Mouse (Mus musculus) neural tube, embryonic 13.5 days (tissue): ENCODE results near the gene Mpi. TPM values are rescaled to one million over a fixed set of nuclear protein-coding genes. Genes with fewer than 3 reads are reported as not detected.
A peak's percentile ranks its signal among the peaks of the same experiment; 100 is the strongest.

Experiments used
- ATAC-seq: fragments of 200-750 bp; cut with Nextera tagmentation; 2 replicates; pipeline ENCODE4 v1.8.0; 2017; ENCODE audit warnings: low read depth, mild to moderate bottlenecking, moderate TSS enrichment, moderate library complexity
- H3K27ac ChIP-seq: fragments of 300-500 bp; sonication (generic); replicated peaks from 2 replicates; pipeline ENCODE4 v1.5.1; 2015; ENCODE audit warnings: moderate library complexity, mild to moderate bottlenecking, inconsistent platforms
- H3K27me3 ChIP-seq: fragments of 300-500 bp; sonication (generic); 2 replicates; pipeline ENCODE4 v1.6.1; 2015; ENCODE audit warnings: mild to moderate bottlenecking, inconsistent platforms
- H3K36me3 ChIP-seq: fragments of 300-500 bp; sonication (generic); 2 replicates; pipeline ENCODE4 v1.6.1; 2015; ENCODE audit warnings: mild to moderate bottlenecking, inconsistent platforms
- H3K4me1 ChIP-seq: fragments of 300-500 bp; sonication (generic); replicated peaks from 2 replicates; pipeline ENCODE4 v1.6.1; 2015; ENCODE audit warnings: inconsistent platforms
- H3K4me2 ChIP-seq: fragments of 300-500 bp; sonication (generic); 2 replicates; pipeline ENCODE4 v1.6.1; 2015; ENCODE audit warnings: inconsistent platforms, mild to moderate bottlenecking, moderate library complexity
- H3K4me3 ChIP-seq: fragments of 300-500 bp; sonication (generic); 2 replicates; pipeline ENCODE4 v1.5.1; 2015; ENCODE audit warnings: mild to moderate bottlenecking, inconsistent platforms
- H3K9ac ChIP-seq: fragments of 300-500 bp; sonication (generic); 2 replicates; pipeline ENCODE4 v1.6.1; 2015; ENCODE audit warnings: moderate library complexity, mild to moderate bottlenecking, inconsistent platforms
- H3K9me3 ChIP-seq: fragments of 300-500 bp; sonication (generic); 2 replicates; pipeline ENCODE4 v1.6.1; 2016; ENCODE audit warnings: inconsistent platforms
- WGBS: fragments of 180-500 bp; shearing (Covaris S2); methylation state at CpG from one replicate; pipeline ENCODE4 v1.1.7; 2015; 5-methylcytosine and 5-hydroxymethylcytosine counted together
- polyA plus RNA-seq: library from polyadenylated mRNA; unstranded; fragments of >200 nt; fragmentation: Nextera tagmentation; extraction: Ambion mirVana; gene quantifications from 2 replicates; pipeline ENCODE4 v1.2.1, GENCODE M21; 2015

Mpi gene
- polyA plus RNA-seq, 1 experiment from 2014 or later, result 70.8 TPM

DNA sequence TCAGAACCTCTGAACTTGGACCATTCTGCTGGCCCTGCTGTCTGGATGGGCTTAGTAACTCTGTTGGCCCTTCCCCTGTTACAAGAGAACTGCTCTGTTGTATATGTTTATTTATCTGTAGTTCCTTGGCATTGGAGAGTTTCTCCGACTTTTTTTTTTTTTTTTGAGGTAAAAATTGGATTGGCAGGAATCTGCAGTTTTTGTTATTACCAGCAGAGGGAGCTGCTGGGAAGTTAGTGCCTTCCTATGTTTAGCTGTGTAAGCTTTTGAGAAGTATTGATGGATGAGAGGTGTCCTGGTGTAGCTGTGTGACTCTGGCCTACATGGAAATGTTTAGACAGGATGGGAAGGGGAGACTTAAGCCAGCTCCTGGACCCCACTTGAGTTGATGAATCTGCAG, 11.3 kb downstream of the Mpi start:
- peaks cover 66% of the 10 kb centered on the region for H3K36me3 ChIP-seq
- no peaks in the 10 kb centered on the region for H3K27me3 ChIP-seq
- H3K9ac ChIP-seq, result no peak overlapping the region
- no peak overlapping the region for H3K27ac ChIP-seq
- H3K4me1 ChIP-seq, result peaks cover 26% of the 10 kb centered on the region
- no peak for ATAC-seq
- H3K4me3 ChIP-seq, result no peak overlapping the region
- no peaks in the 10 kb centered on the region for H3K9me3 ChIP-seq
- no peak overlapping the region for H3K4me2 ChIP-seq
- WGBS, result 18% methylated on average over 1 of the region's 1 CpGs

DNA sequence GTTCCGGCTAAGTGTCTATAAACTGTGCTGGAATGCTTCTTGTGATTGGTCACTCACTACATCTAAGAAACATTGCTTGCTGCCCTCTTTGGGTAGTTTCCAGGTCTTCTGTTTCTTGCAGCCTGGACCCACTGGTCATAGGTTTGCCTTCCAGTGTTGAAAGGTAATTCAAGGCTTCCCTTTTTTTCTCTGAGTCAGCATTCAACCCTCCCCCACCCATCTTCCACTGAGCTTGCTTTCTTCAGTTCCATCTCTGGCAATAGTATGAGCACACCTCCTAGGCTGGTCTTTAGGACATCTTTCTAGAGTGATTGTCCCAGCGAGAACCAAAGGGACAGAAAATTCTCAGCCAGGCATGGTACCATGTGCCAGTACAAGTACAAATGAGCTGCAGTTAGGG, 13.0 kb downstream of the Mpi start:
- no peak overlapping the region for H3K27ac ChIP-seq
- no peak overlapping the region for H3K4me3 ChIP-seq
- no peak overlapping the region for H3K4me2 ChIP-seq
- no peaks in the 10 kb centered on the region for H3K27me3 ChIP-seq
- 86% methylated on average over 2 of the region's 2 CpGs for WGBS
- H3K9me3 ChIP-seq, result no peaks in the 10 kb centered on the region
- peaks cover 53% of the 10 kb centered on the region for H3K36me3 ChIP-seq
- no peak for ATAC-seq
- no peak overlapping the region for H3K9ac ChIP-seq
- peaks cover 26% of the 10 kb centered on the region for H3K4me1 ChIP-seq

DNA sequence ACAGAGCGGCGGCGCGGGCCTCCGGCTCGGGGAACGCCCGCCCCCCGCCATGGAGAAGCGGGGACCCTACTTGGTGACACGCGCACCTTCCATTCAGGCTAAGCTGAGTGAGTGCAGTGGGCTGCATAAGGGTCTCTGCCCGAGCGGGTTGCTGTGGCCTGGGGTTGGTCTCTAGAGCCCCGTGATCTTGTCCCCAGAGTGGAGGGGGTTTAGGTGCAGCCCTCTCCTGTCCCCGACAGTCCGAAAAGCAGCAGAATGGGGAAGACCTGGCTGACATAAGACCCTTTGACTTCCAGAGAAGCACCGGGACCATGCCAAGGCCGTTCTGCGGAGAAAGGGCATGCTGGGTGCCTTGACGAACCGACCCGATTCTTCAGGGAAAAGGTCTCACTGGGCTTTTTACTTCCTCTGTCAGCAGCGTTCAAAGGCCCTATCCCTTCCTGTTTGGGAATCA, 14.8 kb downstream of the Mpi start:
- no peaks in the 10 kb centered on the region for H3K27me3 ChIP-seq
- H3K9me3 ChIP-seq, result no peaks in the 10 kb centered on the region
- H3K27ac ChIP-seq, result peak overlapping the region; percentile 90
- peak; percentile 84 for ATAC-seq
- peak overlapping the region; percentile 88 for H3K4me2 ChIP-seq
- H3K9ac ChIP-seq, result peak overlapping the region; percentile 89
- under 1% methylated on average over 24 of the region's 24 CpGs for WGBS
- peaks cover 26% of the 10 kb centered on the region for H3K4me1 ChIP-seq
- peaks cover 52% of the 10 kb centered on the region for H3K36me3 ChIP-seq
- peak overlapping the region; percentile 76 for H3K4me3 ChIP-seq

DNA sequence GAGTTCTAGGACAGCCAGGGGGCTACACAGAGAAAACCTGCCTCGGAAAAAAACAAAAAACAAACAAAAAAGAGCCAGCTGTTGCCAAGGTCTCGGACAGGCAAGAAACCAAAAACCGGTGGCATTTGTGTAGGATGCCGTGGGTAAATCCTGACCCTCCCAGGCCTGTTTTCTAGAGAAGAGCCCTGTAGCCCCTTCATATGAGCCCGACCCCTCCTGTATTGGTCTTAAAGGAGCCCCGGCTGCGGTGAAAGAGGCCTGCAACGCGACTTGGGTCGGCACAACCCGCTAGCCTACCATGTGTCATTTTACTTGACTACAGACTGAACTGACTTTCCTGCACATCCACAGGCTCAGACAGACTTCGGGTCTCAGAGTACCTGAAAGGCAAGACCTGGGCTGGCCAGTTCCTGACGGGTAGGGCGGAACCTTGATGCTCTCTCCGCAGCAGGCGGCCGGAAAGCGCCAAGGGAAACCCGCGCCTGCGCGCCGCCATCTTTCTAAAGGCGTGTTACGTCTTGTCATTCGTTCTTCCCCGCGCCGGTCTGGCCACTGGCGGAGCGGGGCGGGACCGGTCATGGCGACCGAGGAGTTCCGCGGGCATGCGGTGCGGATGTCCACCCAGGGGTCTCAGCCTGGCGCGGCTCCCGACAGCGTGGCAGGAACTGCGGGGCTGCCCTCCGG, 15.4 kb downstream of the Mpi start, which contains the start of gene Fam219b:
Gene Fam219b, plus strand, starts transcription at position 485 of the 684 bp plus-strand sequence.
- Histone ChIP-seq H3K4me3 (peak within 1 kb of the TSS; percentile 76), H3K9me3 (no peaks in the 10 kb centered on the region), H3K36me3 (peaks cover 52% of the 10 kb centered on the region), H3K4me2 (peak within 1 kb of the TSS; percentile 88), H3K27ac (peak within 1 kb of the TSS; percentile 90), H3K9ac (peak within 1 kb of the TSS; percentile 89), H3K4me1 (peaks cover 26% of the 10 kb centered on the region), H3K27me3 (no peaks in the 10 kb centered on the region)
- WGBS, result 2% methylated on average over 45 of the region's 45 CpGs
- peak; percentile 90 for ATAC-seq

DNA sequence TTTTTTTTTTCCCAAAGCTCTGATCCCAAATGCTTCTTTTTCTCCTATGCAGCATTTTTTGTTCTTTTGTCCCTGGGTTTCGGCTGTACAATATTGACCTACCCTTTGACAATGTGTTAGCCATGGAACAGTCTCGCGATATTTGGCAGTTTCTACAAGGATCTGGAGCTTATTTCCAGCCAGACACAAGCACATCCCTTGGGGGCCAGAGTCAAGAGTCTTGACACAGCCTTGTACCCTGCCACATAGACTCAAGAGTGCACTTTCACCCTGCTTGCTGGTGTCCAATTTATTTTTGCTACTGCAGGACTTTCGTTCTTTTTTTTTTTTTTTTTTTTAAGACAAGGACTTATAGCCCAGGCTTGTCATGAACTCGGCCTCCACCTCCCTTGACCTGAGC, 16.2 kb downstream of the Mpi start:
- H3K9me3 ChIP-seq, result no peaks in the 10 kb centered on the region
- 0 out of 2 replicates have a peak overlapping the region, but pooled peaks have one; percentile 90 for H3K27ac ChIP-seq
- ATAC-seq, result no peak
- peak overlapping the region; percentile 89; the same call in 1 of the 2 replicates for H3K9ac ChIP-seq
- peaks cover 26% of the 10 kb centered on the region for H3K4me1 ChIP-seq
- peak overlapping the region; percentile 76; the same call in 1 of the 2 replicates for H3K4me3 ChIP-seq
- WGBS, result 88% methylated on average over 5 of the region's 5 CpGs
- H3K36me3 ChIP-seq, result peaks cover 53% of the 10 kb centered on the region
- peak overlapping the region; percentile 88; the same call in 1 of the 2 replicates for H3K4me2 ChIP-seq
- no peaks in the 10 kb centered on the region for H3K27me3 ChIP-seq

DNA sequence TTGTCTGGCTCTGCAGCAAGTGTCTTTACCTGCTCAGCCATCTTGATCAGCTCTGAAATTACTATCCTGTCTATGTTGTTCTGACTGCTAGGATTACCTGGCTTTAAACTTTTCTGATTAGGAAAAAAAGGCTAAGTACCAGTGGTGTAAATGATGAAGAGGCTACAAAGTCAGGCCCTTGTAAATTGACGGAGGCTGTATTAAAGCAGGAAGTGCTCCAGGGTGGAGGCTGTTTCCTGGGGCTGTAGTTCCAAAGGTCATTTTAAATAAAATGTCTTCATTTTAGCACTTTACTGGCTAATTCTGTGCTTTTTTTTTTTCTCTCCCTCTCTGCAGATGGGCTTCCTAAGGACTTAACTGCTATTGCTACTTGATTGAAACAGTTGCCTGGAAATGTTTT, 20.6 kb downstream of the Mpi start:
- Histone ChIP-seq H3K27ac (no peak overlapping the region), H3K9me3 (no peaks in the 10 kb centered on the region), H3K9ac (no peak overlapping the region), H3K4me2 (no peak overlapping the region), H3K27me3 (no peaks in the 10 kb centered on the region), H3K36me3 (peaks cover 44% of the 10 kb centered on the region), H3K4me1 (peaks cover 19% of the 10 kb centered on the region), H3K4me3 (no peak overlapping the region)
- WGBS, result 92% methylated on average over 1 of the region's 1 CpGs
- no peak for ATAC-seq

DNA sequence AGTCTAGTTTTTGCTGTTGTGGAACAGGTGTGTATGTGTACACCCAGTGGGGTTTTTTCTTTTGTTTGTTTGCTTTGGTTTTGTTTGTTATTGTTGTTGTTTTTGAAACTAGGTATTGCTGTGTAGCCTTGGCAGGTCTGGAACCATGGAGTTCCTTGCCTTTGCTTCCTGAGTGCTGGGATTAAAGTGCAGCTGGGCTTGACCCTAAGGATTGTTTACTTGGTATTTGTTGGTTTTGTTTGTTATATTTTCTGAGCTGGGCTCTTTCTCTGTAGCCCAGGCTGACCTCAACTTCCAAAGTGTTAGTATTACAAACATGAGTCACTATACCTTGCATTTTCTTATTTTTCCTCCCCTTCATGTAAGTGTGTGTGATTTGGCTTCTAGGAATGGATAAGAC, 26.1 kb downstream of the Mpi start:
- Histone ChIP-seq H3K4me3 (no peak overlapping the region), H3K9me3 (no peaks in the 10 kb centered on the region), H3K4me1 (peaks cover 51% of the 10 kb centered on the region), H3K36me3 (peaks cover 12% of the 10 kb centered on the region), H3K9ac (no peak overlapping the region), H3K27me3 (no peaks in the 10 kb centered on the region), H3K27ac (no peak overlapping the region), H3K4me2 (no peak overlapping the region)
- no peak for ATAC-seq

DNA sequence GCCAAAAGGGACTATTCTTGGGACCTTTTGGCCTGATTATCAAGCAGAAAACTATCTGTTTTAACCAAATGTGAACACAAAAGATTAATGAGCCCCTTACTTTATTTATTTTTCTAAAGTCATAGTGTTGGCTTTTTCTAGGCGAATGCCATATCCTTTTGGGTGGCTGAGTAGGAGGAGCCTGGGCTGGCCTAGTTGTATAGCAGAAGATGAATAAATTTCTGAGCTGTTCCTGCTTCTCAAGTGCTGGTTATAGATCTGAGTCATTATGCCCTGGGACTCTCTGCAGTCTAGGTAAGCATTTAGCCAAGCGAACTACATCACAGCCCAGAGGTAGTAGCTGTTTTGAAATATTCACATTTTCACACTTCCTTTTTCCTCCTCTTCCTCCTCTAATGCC, 27.0 kb downstream of the Mpi start:
- peaks cover 6% of the 10 kb centered on the region; the same call in 1 of the 2 replicates for H3K36me3 ChIP-seq
- no peak overlapping the region for H3K9ac ChIP-seq

DNA sequence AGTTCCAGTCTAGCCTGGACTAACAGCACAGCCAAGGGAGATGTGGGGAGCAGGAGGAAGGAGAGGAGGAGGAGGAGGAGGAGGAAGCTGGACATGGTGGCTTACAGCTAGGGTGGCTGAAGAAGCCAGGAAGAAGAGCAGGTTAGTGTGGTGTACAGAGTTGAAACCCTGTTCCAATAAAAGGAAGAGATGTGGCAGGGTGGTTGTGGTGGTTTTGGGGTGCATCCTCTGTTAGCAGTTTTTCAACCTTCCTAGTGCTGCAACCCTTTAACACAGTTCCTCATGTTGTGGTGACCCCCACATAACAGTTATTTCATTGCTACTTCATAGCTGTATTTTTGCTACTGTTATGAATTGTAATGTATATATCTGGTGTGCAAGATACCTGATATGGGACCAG, 28.1 kb downstream of the Mpi start:
- Histone ChIP-seq H3K4me2 (0 out of 2 replicates have a peak overlapping the region, but pooled peaks have one; percentile 4), H3K27ac (no peak overlapping the region)

More for the DNA sequence above, 27.0 kb downstream of the Mpi start:
- no peak overlapping the region for H3K27ac ChIP-seq
- H3K27me3 ChIP-seq, result no peaks in the 10 kb centered on the region
- H3K4me2 ChIP-seq, result no peak overlapping the region
- no peaks in the 10 kb centered on the region for H3K9me3 ChIP-seq
- ATAC-seq, result no peak
- no peak overlapping the region for H3K4me3 ChIP-seq
- peaks cover 53% of the 10 kb centered on the region for H3K4me1 ChIP-seq
- WGBS, result 85% methylated on average over 2 of the region's 2 CpGs

DNA sequence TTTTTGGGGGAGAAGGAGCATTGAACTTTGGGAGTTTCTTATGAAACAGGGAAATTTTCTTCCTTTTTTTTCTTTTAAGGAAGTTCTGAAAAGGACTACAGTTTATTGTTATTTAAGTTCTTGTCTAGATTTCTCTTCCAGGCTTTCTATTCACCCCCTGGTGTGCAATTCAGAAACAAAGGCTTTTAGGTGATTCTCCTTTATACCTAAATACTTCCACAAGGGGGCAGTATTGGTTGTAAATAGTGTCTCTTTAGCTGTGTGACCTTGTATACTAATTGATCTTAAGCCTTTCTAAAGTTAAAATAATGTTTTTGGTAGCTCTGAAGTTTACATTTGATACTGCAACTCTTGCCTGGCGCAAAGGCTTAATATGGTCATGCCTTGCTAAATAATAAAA, 28.8 kb downstream of the Mpi start:
- Histone ChIP-seq H3K4me2 (peak overlapping the region; percentile 78), H3K9me3 (no peaks in the 10 kb centered on the region), H3K36me3 (no peaks in the 10 kb centered on the region), H3K4me1 (peaks cover 49% of the 10 kb centered on the region), H3K27ac (no peak overlapping the region), H3K27me3 (no peaks in the 10 kb centered on the region), H3K9ac (no peak overlapping the region), H3K4me3 (no peak overlapping the region)
- 90% methylated on average over 1 of the region's 1 CpGs for WGBS
- ATAC-seq, result no peak

More for the DNA sequence above, 28.1 kb downstream of the Mpi start:
- Histone ChIP-seq H3K36me3 (no peaks in the 10 kb centered on the region), H3K9ac (peak overlapping the region; percentile 41; the same call in 1 of the 2 replicates), H3K9me3 (no peaks in the 10 kb centered on the region), H3K4me1 (peaks cover 55% of the 10 kb centered on the region), H3K27me3 (no peaks in the 10 kb centered on the region), H3K4me3 (no peak overlapping the region)
- no peak for ATAC-seq

DNA sequence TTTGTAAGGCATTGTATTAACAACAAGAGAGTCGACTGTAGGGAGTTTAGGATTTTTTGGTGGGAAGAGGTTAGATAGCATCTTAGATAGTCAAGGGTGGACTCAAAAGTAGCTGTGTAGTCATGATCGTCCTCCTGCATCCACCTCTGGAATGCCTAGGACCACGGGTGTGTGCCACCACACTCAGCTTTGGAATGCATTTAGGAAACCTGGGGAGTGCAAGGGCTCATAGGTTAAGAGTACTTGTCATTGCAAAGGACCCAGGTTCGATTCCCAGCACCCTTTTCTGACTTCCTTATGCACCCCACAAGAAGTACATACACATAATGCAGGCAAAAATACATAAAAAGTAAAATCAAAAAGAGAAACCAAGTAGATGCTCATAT, 29.7 kb downstream of the Mpi start:
- ATAC-seq, result no peak
- Histone ChIP-seq H3K4me3 (peak overlapping the region; percentile 99), H3K27me3 (no peaks in the 10 kb centered on the region), H3K36me3 (no peaks in the 10 kb centered on the region), H3K4me2 (peak overlapping the region; percentile 78), H3K9me3 (no peaks in the 10 kb centered on the region), H3K27ac (no peak overlapping the region), H3K9ac (peak overlapping the region; percentile 97), H3K4me1 (peaks cover 41% of the 10 kb centered on the region)
- WGBS, result 87% methylated on average over 4 of the region's 4 CpGs

DNA sequence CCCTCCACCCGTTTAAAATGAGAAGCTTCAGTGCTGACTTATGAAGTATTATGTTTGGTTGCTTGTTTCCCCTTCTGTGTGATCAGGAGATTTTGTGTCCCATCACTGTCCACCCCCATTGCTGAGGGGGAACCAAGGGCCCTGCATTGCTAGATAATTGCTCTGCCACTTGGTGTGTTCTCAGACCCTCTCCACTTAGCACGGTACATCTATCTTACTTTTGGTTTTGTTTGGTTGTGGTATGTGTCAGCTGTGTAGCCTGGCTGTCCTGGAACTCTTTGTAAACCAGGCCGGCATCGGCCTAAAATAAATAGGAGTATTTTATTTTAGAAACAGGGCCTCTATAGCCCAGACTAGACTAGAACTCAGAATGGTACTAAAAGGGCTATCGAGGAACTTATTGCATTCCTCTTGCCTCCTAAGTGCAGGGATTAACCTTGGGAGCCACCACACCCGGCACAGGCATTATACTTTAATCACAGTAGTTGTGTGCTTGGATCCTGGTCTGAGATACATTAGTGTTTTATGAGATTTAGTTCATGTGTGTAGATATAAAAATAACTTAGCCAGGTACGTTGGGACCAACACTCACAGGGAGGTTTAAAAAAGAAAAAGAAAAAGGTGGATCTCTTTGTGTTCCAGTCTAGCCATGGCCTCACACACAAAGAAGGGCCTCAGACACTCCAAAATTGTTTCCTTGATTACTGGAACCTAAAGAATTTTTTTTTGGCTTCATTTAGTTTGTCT, 30.3 kb downstream of the Mpi start:
- no peaks in the 10 kb centered on the region for H3K27me3 ChIP-seq
- peak overlapping the region; percentile 99 for H3K4me3 ChIP-seq
- no peak for ATAC-seq
- peak overlapping the region; percentile 96 for H3K27ac ChIP-seq
- H3K9ac ChIP-seq, result peak overlapping the region; percentile 97
- H3K4me2 ChIP-seq, result peak overlapping the region; percentile 78
- no peaks in the 10 kb centered on the region for H3K9me3 ChIP-seq
- WGBS, result 38% methylated on average over 7 of the region's 7 CpGs
- no peaks in the 10 kb centered on the region for H3K36me3 ChIP-seq
- peaks cover 41% of the 10 kb centered on the region for H3K4me1 ChIP-seq
